Mouse (Mus musculus) cortical plate, adult 2 months (tissue): Measurements from ENCODE around the gene Prkcq.

Source experiments
- CTCF ChIP-seq: fragments of 200-500 bp; IDR thresholded peaks from 2 replicates; pipeline ENCODE4 v1.5.1; 2011; ENCODE audit warnings: mild to moderate bottlenecking, control low read depth, low read length; ENCODE audit not compliant: insufficient read depth; ENCODE audit errors: extremely low read depth
- POLR2A ChIP-seq: fragments of 200-500 bp; IDR thresholded peaks from 2 replicates; pipeline ENCODE4 v1.6.1; 2011; ENCODE audit warnings: mild to moderate bottlenecking, low read length, control low read depth; ENCODE audit not compliant: insufficient read depth; ENCODE audit errors: extremely low read depth

DNA sequence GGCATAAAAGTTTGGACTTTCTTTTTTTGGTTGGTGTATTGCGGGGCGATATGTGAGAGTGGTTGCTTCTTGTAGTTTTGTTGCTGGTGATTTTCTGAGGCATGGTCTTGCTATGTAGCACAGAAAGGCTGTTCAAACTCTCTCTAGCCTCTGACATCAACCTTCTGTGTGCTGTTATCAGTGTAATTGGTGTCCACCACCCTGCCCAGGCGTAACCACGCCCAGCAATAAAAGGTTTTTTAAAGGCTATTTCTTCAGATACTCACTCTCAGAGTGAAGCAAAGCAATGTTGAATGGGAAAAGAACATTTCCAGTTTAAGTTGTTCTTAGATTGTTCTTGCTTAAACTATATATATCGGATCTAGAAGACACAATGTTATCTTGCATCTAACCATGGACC lies 60.1 kb downstream of the Prkcq start:
- no peak for TF ChIP-seq CTCF
- no peak for TF ChIP-seq POLR2A
